Mouse (Mus musculus): ENCODE measurements at regions not wholly inside any gene's neighbourhood (a gene's known extent, or its start where the extent isn't known, plus 50 kb on each side); places are given as distances from the start of the nearest gene placed in this dataset.

- TF ChIP-seq EP300 (IDR thresholded peaks at IDR 0.05; ENCODE audit: low read length) (no peak), JUN (IDR thresholded peaks at IDR 0.05; ENCODE audit: insufficient read depth, low read depth, low read length) (no peak), ZNF384 (IDR thresholded peaks at IDR 0.05; ENCODE audit: low read depth, low read length) (no peak), USF1 (IDR thresholded peaks at IDR 0.05; ENCODE audit: low read depth, low read length) (no peak), MAFK (IDR thresholded peaks at IDR 0.05; ENCODE audit: insufficient replicate concordance, low read length) (no peak), POLR2A (IDR thresholded peaks at IDR 0.05; ENCODE audit: low read depth, low read length) (no peak), ELF1 (IDR thresholded peaks at IDR 0.05; ENCODE audit: low read depth, low read length) (no peak), NRF1 (IDR thresholded peaks at IDR 0.05; ENCODE audit: low read depth, low read length) (peak; percentile 69), CTCF (conservative IDR thresholded peaks at IDR 0.05 in 1 of 2, IDR thresholded peaks at IDR 0.05 in 1 of 2; ENCODE audit: low read depth in 2 of 2, low read length in 2 of 2) (peak in 1 of 2 experiments; percentile 4; a peak in 1 of 4 replicates), ZMIZ1 (IDR thresholded peaks at IDR 0.05; ENCODE audit: low read depth, low read length) (no peak), TBP (conservative IDR thresholded peaks at IDR 0.05; ENCODE audit: low read depth, low read length) (no peak), RAD21 (IDR thresholded peaks at IDR 0.05; ENCODE audit: low read depth, low read length) (no peak), PAX5 (IDR thresholded peaks at IDR 0.05; ENCODE audit: low read length) (no peak)
These were observed 65.5 kb downstream of the Ccdc54 start for GRCm38 (mm10) chr16:50525504-50525903.

All from CH12.LX (cell line).